Mouse (Mus musculus): ENCODE data around the gene Tchhl1. TPM values are rescaled to one million over a fixed set of nuclear protein-coding genes. Genes with fewer than 3 reads are reported as not detected.
A peak's percentile ranks its signal among the peaks of the same experiment; 100 is the strongest.

The Tchhl1 gene
- polyA plus RNA-seq, 1 experiment = not detected

- Histone ChIP-seq H3ac (ENCODE audit: control insufficient read depth, insufficient read length, low read depth) (no peak overlapping the region), H3K79me2 (ENCODE audit: control insufficient read depth, insufficient read depth) (no peaks in the 10 kb centered on the region), H3K27me3 (ENCODE audit: control insufficient read depth, insufficient read depth, insufficient read length) (peaks cover 14% of the 10 kb centered on the region), H3K4me3 (ENCODE audit: insufficient read depth, poor library complexity, severe bottlenecking) (no peak overlapping the region), H3K79me3 (ENCODE audit: low read depth) (no peaks in the 10 kb centered on the region), H3K36me3 (ENCODE audit: control insufficient read depth, insufficient read depth) (no peaks in the 10 kb centered on the region)
- TF ChIP-seq CTCF (IDR thresholded peaks at IDR 0.05; ENCODE audit: control insufficient read depth, insufficient read depth, insufficient read length) (no peak), FOSL1 (IDR thresholded peaks at IDR 0.05; ENCODE audit: insufficient read depth, low read length, poor library complexity, severe bottlenecking) (no peak), MYOD1 (IDR thresholded peaks at IDR 0.05; ENCODE audit: control insufficient read depth, insufficient read length, low read depth) (no peak), USF1 (IDR thresholded peaks at IDR 0.05; ENCODE audit: low read depth) (no peak), MYOG (IDR thresholded peaks at IDR 0.05; ENCODE audit: control insufficient read depth, extremely low read depth, insufficient read length) (no peak), CEBPB (IDR thresholded peaks at IDR 0.05; ENCODE audit: low read depth) (no peak), MAX (IDR thresholded peaks at IDR 0.05) (no peak)
Observed at GRCm38 (mm10) chr3:93469629-93470028, 1.1 kb downstream of the Tchhl1 start.

GRCm38 (mm10) chr3:93480053-93480452 lies 11.5 kb downstream of the Tchhl1 start:
- H3K4me3 ChIP-seq (ENCODE audit: insufficient read depth, poor library complexity, severe bottlenecking) = no peak overlapping the region
- no peaks in the 10 kb centered on the region for H3K79me2 ChIP-seq (ENCODE audit: control insufficient read depth, insufficient read depth)

DNA sequence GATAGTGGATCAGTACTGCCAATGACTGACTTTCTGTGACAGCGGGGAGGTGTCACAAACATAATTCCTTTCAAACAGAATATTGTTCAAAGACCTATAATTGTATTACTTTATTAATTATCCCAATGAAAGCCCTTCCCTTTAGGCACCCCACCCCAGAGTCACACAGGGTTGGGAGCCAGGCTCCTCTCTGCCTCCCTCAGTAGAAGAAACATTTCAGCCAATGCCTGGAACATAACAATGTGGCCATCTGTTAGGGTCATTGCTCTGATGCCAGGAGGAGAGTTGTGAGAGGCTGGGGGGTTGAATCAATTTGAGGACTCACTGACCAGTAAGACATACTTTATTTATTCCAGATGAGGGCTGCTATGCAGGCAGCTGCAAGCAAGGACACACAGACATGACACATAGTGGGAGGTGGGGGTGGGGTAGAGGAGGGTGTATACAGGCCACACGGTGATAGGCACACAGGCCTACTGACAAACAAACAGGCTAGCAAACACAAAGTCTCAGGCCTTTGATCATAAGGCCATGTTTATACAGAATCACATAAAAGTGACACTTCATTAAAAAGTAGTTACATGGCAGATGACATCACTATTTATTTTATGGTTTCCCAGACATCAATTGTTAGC lies 13.5 kb downstream of the Tchhl1 start:
- no peaks in the 10 kb centered on the region for H3K27me3 ChIP-seq (ENCODE audit: control insufficient read depth, insufficient read depth, insufficient read length)
- no peaks in the 10 kb centered on the region for H3K79me2 ChIP-seq (ENCODE audit: control insufficient read depth, insufficient read depth)
- H3K79me3 ChIP-seq (ENCODE audit: low read depth) = no peaks in the 10 kb centered on the region
- H3K36me3 ChIP-seq (ENCODE audit: control insufficient read depth, insufficient read depth) = no peaks in the 10 kb centered on the region
- TF ChIP-seq USF1 (IDR thresholded peaks at IDR 0.05; ENCODE audit: low read depth) = no peak
- TF ChIP-seq CEBPB (IDR thresholded peaks at IDR 0.05; ENCODE audit: low read depth) = no peak
- TF ChIP-seq MYOG (IDR thresholded peaks at IDR 0.05; ENCODE audit: control insufficient read depth, extremely low read depth, insufficient read length) = no peak
- TF ChIP-seq FOSL1 (IDR thresholded peaks at IDR 0.05; ENCODE audit: insufficient read depth, low read length, poor library complexity, severe bottlenecking) = no peak
- H3ac ChIP-seq (ENCODE audit: control insufficient read depth, insufficient read length, low read depth) = no peak overlapping the region
- H3K4me3 ChIP-seq (ENCODE audit: insufficient read depth, poor library complexity, severe bottlenecking) = no peak overlapping the region

More at GRCm38 (mm10) chr3:93480053-93480452, 11.5 kb downstream of the Tchhl1 start:
- Histone ChIP-seq H3ac (ENCODE audit: control insufficient read depth, insufficient read length, low read depth) (no peak overlapping the region), H3K36me3 (ENCODE audit: control insufficient read depth, insufficient read depth) (no peaks in the 10 kb centered on the region), H3K79me3 (ENCODE audit: low read depth) (no peaks in the 10 kb centered on the region), H3K27me3 (ENCODE audit: control insufficient read depth, insufficient read depth, insufficient read length) (no peaks in the 10 kb centered on the region)
- TF ChIP-seq CTCF (IDR thresholded peaks at IDR 0.05; ENCODE audit: control insufficient read depth, insufficient read depth, insufficient read length) (no peak), MYOG (IDR thresholded peaks at IDR 0.05; ENCODE audit: control insufficient read depth, extremely low read depth, insufficient read length) (no peak), FOSL1 (IDR thresholded peaks at IDR 0.05; ENCODE audit: insufficient read depth, low read length, poor library complexity, severe bottlenecking) (no peak), MYOD1 (IDR thresholded peaks at IDR 0.05; ENCODE audit: control insufficient read depth, insufficient read length, low read depth) (no peak), MAX (IDR thresholded peaks at IDR 0.05) (no peak), CEBPB (IDR thresholded peaks at IDR 0.05; ENCODE audit: low read depth) (no peak), USF1 (IDR thresholded peaks at IDR 0.05; ENCODE audit: low read depth) (no peak)

DNA sequence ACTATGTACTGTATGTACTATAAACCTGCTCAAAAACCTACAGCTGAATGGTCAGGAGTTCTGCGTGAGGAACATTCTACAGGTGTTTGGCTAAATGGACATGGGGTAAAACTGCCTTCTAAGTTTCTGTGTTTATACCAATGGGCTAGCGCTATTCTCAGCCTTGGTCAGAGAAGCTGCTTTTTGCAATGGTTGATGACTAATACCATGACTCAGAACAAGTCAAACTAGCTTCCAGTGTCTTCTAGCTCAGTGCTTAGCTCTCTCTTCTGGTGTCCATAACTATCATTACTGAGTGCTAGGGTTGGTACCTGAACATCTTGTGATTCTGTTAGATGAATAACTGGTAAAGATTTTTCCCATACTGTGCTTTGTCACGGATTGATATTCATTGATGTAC lies 17.1 kb downstream of the Tchhl1 start:
- Histone ChIP-seq H3K79me2 (ENCODE audit: control insufficient read depth, insufficient read depth) (no peaks in the 10 kb centered on the region), H3K36me3 (ENCODE audit: control insufficient read depth, insufficient read depth) (no peaks in the 10 kb centered on the region), H3K79me3 (ENCODE audit: low read depth) (no peaks in the 10 kb centered on the region), H3K27me3 (ENCODE audit: control insufficient read depth, insufficient read depth, insufficient read length) (no peaks in the 10 kb centered on the region), H3ac (ENCODE audit: control insufficient read depth, insufficient read length, low read depth) (no peak overlapping the region), H3K4me3 (ENCODE audit: insufficient read depth, poor library complexity, severe bottlenecking) (no peak overlapping the region)
- TF ChIP-seq FOSL1 (IDR thresholded peaks at IDR 0.05; ENCODE audit: insufficient read depth, low read length, poor library complexity, severe bottlenecking) = peak; percentile 38
- TF ChIP-seq CTCF (IDR thresholded peaks at IDR 0.05; ENCODE audit: control insufficient read depth, insufficient read depth, insufficient read length) = no peak

DNA sequence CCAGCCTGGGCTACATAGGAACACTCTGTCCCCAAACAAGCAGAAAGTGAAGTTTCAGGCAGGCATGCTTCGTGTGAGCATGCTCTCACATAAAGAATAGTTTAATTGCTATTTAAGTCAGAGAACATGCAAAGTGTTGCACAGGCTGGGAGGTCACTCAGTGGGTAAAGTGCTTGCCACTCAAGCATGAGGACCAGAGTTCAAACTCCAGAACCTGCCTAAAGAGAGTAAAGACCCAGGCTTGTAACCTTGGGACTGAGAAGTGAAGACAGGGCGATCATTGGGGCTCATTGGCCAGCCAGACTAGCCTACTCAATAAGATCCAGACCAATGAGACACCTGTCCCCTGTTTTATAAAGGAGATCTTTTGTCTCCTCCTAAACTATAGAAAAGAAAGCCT lies 20.0 kb downstream of the Tchhl1 start:
- no peaks in the 10 kb centered on the region for H3K79me3 ChIP-seq (ENCODE audit: low read depth)
- H3K4me3 ChIP-seq (ENCODE audit: insufficient read depth, poor library complexity, severe bottlenecking) = no peak overlapping the region
- no peaks in the 10 kb centered on the region for H3K79me2 ChIP-seq (ENCODE audit: control insufficient read depth, insufficient read depth)
- no peak overlapping the region for H3ac ChIP-seq (ENCODE audit: control insufficient read depth, insufficient read length, low read depth)
- H3K36me3 ChIP-seq (ENCODE audit: control insufficient read depth, insufficient read depth) = no peaks in the 10 kb centered on the region
- no peaks in the 10 kb centered on the region for H3K27me3 ChIP-seq (ENCODE audit: control insufficient read depth, insufficient read depth, insufficient read length)
- TF ChIP-seq MAX (IDR thresholded peaks at IDR 0.05) (no peak), CTCF (IDR thresholded peaks at IDR 0.05; ENCODE audit: control insufficient read depth, insufficient read depth, insufficient read length) (no peak), CEBPB (IDR thresholded peaks at IDR 0.05; ENCODE audit: low read depth) (no peak), USF1 (IDR thresholded peaks at IDR 0.05; ENCODE audit: low read depth) (no peak), MYOG (IDR thresholded peaks at IDR 0.05; ENCODE audit: control insufficient read depth, extremely low read depth, insufficient read length) (no peak), MYOD1 (IDR thresholded peaks at IDR 0.05; ENCODE audit: control insufficient read depth, insufficient read length, low read depth) (no peak), FOSL1 (IDR thresholded peaks at IDR 0.05; ENCODE audit: insufficient read depth, low read length, poor library complexity, severe bottlenecking) (no peak)

- no peak overlapping the region for H3ac ChIP-seq (ENCODE audit: control insufficient read depth, insufficient read length, low read depth)
- TF ChIP-seq MYOG (IDR thresholded peaks at IDR 0.05; ENCODE audit: control insufficient read depth, extremely low read depth, insufficient read length) (no peak), USF1 (IDR thresholded peaks at IDR 0.05; ENCODE audit: low read depth) (no peak), MYOD1 (IDR thresholded peaks at IDR 0.05; ENCODE audit: control insufficient read depth, insufficient read length, low read depth) (no peak), CTCF (IDR thresholded peaks at IDR 0.05; ENCODE audit: control insufficient read depth, insufficient read depth, insufficient read length) (no peak), FOSL1 (IDR thresholded peaks at IDR 0.05; ENCODE audit: insufficient read depth, low read length, poor library complexity, severe bottlenecking) (no peak), MAX (IDR thresholded peaks at IDR 0.05) (no peak), CEBPB (IDR thresholded peaks at IDR 0.05; ENCODE audit: low read depth) (no peak)
- no peaks in the 10 kb centered on the region for H3K79me3 ChIP-seq (ENCODE audit: low read depth)
- H3K4me3 ChIP-seq (ENCODE audit: insufficient read depth, poor library complexity, severe bottlenecking) = no peak overlapping the region
- no peaks in the 10 kb centered on the region for H3K36me3 ChIP-seq (ENCODE audit: control insufficient read depth, insufficient read depth)
- no peaks in the 10 kb centered on the region for H3K27me3 ChIP-seq (ENCODE audit: control insufficient read depth, insufficient read depth, insufficient read length)
- H3K79me2 ChIP-seq (ENCODE audit: control insufficient read depth, insufficient read depth) = no peaks in the 10 kb centered on the region
Observed at GRCm38 (mm10) chr3:93492176-93492575, 23.6 kb downstream of the Tchhl1 start.
